In genomic region chr15:7261371-7261770, GRCm38 (mm10) we compare ENCODE assay signal across 31 mouse cellular contexts.
"Had no signal": no experiment of that assay in that cellular context is flagged by ENCODE, and none has a peak within 500 bp of the region (broad histone marks: within the 10 kb centered on the region; RNA-seq: fewer than 3 reads in every experiment).

No protein-coding gene starts in this region.

- H3K36me3 ChIP-seq: limb, embryonic 10.5 days; limb, embryonic 12.5 days; limb, embryonic 13.5 days; limb, embryonic 15.5 days; liver, embryonic 12.5 days; liver, embryonic 13.5 days; liver, embryonic 15.5 days; lung, embryonic 15.5 days; midbrain, embryonic 10.5 days; midbrain, embryonic 12.5 days; midbrain, embryonic 13.5 days; midbrain, embryonic 15.5 days had no signal

- H3K4me1 ChIP-seq: limb, embryonic 10.5 days; limb, embryonic 12.5 days; limb, embryonic 13.5 days; limb, embryonic 15.5 days; liver, embryonic 12.5 days; liver, embryonic 13.5 days; liver, embryonic 15.5 days; lung, embryonic 15.5 days; midbrain, embryonic 10.5 days; midbrain, embryonic 12.5 days; midbrain, embryonic 13.5 days; midbrain, embryonic 15.5 days had no signal

- H3K27ac ChIP-seq: limb, embryonic 10.5 days; limb, embryonic 12.5 days; limb, embryonic 13.5 days; limb, embryonic 15.5 days; liver, embryonic 12.5 days; liver, embryonic 13.5 days; liver, embryonic 14.5 days; liver, embryonic 15.5 days; lung, embryonic 15.5 days; macrophage; midbrain, embryonic 10.5 days; midbrain, embryonic 12.5 days; midbrain, embryonic 13.5 days; midbrain, embryonic 15.5 days had no signal

- ATAC-seq: liver, embryonic 12.5 days; liver, postnatal 0 days; lung, postnatal 0 days; midbrain, embryonic 13.5 days; midbrain, embryonic 15.5 days; midbrain, embryonic 16.5 days had no signal

- H3K4me3 ChIP-seq: limb, embryonic 10.5 days; limb, embryonic 12.5 days; limb, embryonic 13.5 days; limb, embryonic 15.5 days; liver, embryonic 12.5 days; liver, embryonic 13.5 days; liver, embryonic 15.5 days; lung, embryonic 15.5 days; megakaryocyte, embryonic 14.5 days; midbrain, embryonic 10.5 days; midbrain, embryonic 12.5 days; midbrain, embryonic 13.5 days; midbrain, embryonic 15.5 days; myocyte had no signal

- H3K27me3 ChIP-seq: limb, embryonic 12.5 days; limb, embryonic 13.5 days; limb, embryonic 15.5 days; liver, embryonic 13.5 days; liver, embryonic 15.5 days; lung, embryonic 15.5 days; midbrain, embryonic 12.5 days; midbrain, embryonic 13.5 days; midbrain, embryonic 15.5 days had no signal

- H3K9ac ChIP-seq: limb, embryonic 12.5 days; limb, embryonic 13.5 days; limb, embryonic 15.5 days; liver, embryonic 12.5 days; liver, embryonic 13.5 days; liver, embryonic 14.5 days; liver, embryonic 15.5 days; liver, postnatal 0 days; lung, embryonic 14.5 days; lung, embryonic 15.5 days; midbrain, embryonic 12.5 days; midbrain, embryonic 13.5 days; midbrain, embryonic 15.5 days had no signal

- DNase-seq: left cerebral cortex, postnatal 4 days; liver; liver, embryonic 13.5 days; liver, postnatal 0 days; lung, adult 18-20 months; lung, adult 2 months; lung, embryonic 14.5 days; lung, postnatal 10 days; lung, postnatal 14 days; lung, postnatal 36 days; lung, postnatal 4 days; midbrain, embryonic 14.5 days had no signal

- H3K4me2 ChIP-seq: limb, embryonic 12.5 days; limb, embryonic 13.5 days; limb, embryonic 15.5 days; liver, embryonic 11.5 days; liver, embryonic 12.5 days; liver, embryonic 13.5 days; liver, embryonic 15.5 days; lung, embryonic 14.5 days; lung, embryonic 15.5 days; midbrain, embryonic 11.5 days; midbrain, embryonic 12.5 days; midbrain, embryonic 13.5 days; midbrain, embryonic 15.5 days had no signal

- H3K9me3 ChIP-seq: limb, embryonic 10.5 days; limb, embryonic 12.5 days; limb, embryonic 13.5 days; limb, embryonic 15.5 days; liver, embryonic 12.5 days; liver, embryonic 13.5 days; liver, embryonic 15.5 days; lung, embryonic 15.5 days; megakaryocyte, embryonic 14.5 days; midbrain, embryonic 10.5 days; midbrain, embryonic 12.5 days; midbrain, embryonic 13.5 days; midbrain, embryonic 15.5 days had no signal
